Mouse (Mus musculus): Measurements from ENCODE around the gene Cpne7. TPM values are rescaled to one million over a fixed set of nuclear protein-coding genes. Genes with fewer than 3 reads are reported as not detected.
"Not testable (repeated sequence)": the region's sequence is repeated elsewhere in the genome, so short reads cannot be mapped to it uniquely, and the experiment has no call there.

Cpne7 gene
- 10 to 100 TPM; 46.8 to 60.2 (median 57.2) TPM for total RNA-seq (2022)

- no peak for DNase-seq (ENCODE audit: low spot score in 2 of 2)
These were observed at the start of gene Cpne7 for GRCm38 (mm10) chr8:123117127-123117731. TSS of gene Cpne7 (plus strand) at chr8:123117374.

GRCm38 (mm10) chr8:123071176-123071575, 46.0 kb upstream of the Cpne7 start:
- DNase-seq (ENCODE audit: low spot score in 2 of 2) = no peak

DNA sequence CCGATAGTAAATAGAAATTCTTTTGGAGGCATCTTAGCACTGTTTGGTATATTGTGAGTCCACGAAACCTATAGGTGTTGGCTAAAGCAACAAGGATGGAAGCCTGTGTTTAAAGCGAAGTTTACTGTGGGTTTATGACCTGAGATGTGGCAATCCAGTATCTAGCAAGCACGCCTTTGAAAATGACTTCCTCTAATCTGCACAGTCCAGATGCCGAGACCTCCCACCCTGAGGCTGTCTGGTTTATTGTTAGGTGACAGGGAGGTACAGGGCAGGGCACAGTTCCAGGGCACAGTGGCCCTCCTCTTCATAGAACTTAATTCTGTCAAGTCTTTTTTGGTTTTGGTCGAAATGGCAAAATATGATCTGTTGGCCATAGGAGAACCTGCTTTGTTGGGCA, 40.0 kb upstream of the Cpne7 start:
- DNase-seq (ENCODE audit: low spot score in 2 of 2) = no peak

DNA sequence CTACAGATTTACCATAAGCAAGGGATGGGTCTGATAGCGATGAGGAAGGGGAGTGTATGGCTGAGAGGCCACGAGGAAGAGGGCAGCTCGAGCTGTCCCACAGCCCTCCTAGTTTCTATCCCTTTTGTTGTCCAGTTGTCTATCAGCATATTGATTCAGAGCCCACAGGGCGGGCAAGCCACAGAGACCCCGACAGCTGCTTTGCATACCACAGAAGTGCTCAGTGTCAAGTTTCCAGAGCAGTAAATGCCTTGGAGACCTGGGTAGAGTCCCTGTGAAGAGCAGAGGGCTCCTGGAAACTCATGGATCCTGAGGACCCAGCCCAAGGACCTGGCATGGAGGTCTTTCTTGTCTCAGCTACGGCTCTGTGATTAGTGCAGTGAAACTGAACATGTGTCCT, 34.2 kb upstream of the Cpne7 start:
- no peak for DNase-seq (ENCODE audit: low spot score in 2 of 2)

GRCm38 (mm10) chr8:123083610-123084009, 33.6 kb upstream of the Cpne7 start:
- DNase-seq (ENCODE audit: low spot score in 2 of 2) = peak in 1 of 2 experiments; percentile 64

DNA sequence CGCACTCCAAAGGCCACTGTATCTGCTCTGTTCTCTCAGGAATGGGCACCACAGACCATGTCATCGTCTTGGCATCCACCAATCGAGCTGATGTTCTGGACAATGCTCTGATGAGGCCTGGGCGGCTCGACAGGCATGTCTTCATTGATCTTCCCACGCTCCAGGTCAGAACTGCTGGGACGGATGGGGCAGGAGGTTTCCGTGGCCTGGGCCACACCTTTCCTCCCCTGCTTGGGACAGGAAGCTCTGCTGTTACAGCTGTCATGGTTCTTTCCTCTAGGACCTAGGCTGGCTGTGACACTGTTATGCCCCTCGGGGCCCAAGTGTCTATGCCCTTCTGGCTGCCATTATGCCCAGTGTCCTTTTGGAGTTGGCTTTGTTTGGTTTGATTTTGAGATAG, 29.9 kb upstream of the Cpne7 start:
- DNase-seq (ENCODE audit: low spot score in 2 of 2) = no peak

GRCm38 (mm10) chr8:123097216-123097615, 20.0 kb upstream of the Cpne7 start:
- no peak for DNase-seq (ENCODE audit: low spot score in 2 of 2)

GRCm38 (mm10) chr8:123097786-123098584, 19.2 kb upstream of the Cpne7 start:
- DNase-seq (ENCODE audit: low spot score in 2 of 2) = peak in 1 of 2 experiments; percentile 48

- no peak for DNase-seq (ENCODE audit: low spot score in 2 of 2)
These were observed 16.9 kb upstream of the Cpne7 start for GRCm38 (mm10) chr8:123100288-123100687.

DNA sequence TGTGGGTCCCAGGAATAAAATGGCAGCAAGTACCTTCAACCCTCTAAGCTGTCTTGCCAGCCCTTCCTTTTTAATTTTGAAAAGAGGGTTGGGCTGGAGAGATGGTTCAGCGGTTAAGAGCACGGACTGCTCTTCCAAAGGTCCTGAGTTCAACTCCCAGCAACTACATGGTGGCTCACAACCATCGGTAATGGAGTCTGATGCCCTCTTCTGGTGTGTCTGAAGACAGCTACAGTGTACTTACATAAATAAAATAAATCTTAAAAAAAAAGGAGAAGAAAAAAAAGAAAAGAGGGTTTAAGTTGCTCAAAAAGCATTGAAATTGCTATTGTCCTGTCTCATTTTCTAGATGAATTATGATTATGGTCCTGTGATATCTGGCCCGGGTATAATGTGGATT, 15.9 kb upstream of the Cpne7 start:
- no peak for DNase-seq (ENCODE audit: low spot score in 2 of 2)

GRCm38 (mm10) chr8:123101735-123102685, 15.2 kb upstream of the Cpne7 start, which contains the start of gene Rpl13:
TSS of gene Rpl13 (plus strand) at chr8:123102350.
- DNase-seq (ENCODE audit: low spot score in 2 of 2) = peak; percentile 93 to 95

DNA sequence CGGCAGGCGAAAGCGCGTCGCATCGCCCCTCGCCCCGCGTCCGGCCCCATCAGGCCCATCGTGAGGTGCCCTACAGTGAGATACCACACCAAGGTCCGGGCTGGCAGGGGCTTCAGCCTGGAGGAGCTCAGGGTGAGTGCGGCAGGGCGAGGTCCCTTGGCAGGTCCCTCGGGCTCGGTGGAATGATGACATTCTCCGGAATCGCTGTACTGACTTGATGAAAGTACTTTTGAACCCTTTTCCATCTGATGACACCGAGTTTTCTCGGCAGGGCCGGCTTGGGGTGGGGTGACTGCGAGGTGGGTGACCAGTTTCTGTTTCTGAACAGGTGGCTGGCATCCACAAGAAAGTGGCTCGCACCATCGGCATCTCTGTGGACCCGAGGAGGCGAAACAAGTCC, 14.3 kb upstream of the Cpne7 start:
- not testable (repeated sequence) for DNase-seq (ENCODE audit: low spot score in 2 of 2)

- DNase-seq (ENCODE audit: low spot score in 2 of 2) = no peak
These were observed 13.9 kb upstream of the Cpne7 start for GRCm38 (mm10) chr8:123103285-123103684.

- DNase-seq (ENCODE audit: low spot score in 2 of 2) = no peak
These were observed 13.0 kb upstream of the Cpne7 start for GRCm38 (mm10) chr8:123104046-123104767.

GRCm38 (mm10) chr8:123105553-123106326, 11.4 kb upstream of the Cpne7 start:
- no peak for DNase-seq (ENCODE audit: low spot score in 2 of 2)

DNA sequence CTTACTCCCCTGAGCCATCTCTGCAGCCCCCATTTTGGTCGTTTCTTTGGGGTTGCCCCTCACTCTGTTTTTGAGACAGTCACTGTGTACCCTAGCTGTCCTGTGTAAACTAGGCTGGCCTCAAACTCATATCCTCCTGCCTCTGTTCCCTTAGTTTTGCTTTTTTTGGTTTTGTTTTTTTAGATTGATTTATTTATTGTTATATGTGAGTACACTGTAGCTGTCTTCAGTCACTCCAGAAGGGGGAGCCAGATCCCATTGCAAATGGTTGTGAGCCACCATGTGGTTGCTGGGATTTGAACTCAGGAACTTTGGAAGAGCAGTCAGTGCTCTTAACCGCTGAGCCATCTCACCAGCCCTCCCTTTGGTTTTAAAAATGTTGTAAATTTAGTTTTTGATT, 10.6 kb upstream of the Cpne7 start:
- DNase-seq (ENCODE audit: low spot score in 2 of 2) = no peak

GRCm38 (mm10) chr8:123108010-123108409, 9.2 kb upstream of the Cpne7 start:
- DNase-seq (ENCODE audit: low spot score in 2 of 2) = no peak

- no peak for DNase-seq (ENCODE audit: low spot score in 2 of 2)
These were observed 8.2 kb upstream of the Cpne7 start for GRCm38 (mm10) chr8:123108953-123109352.

- no peak for DNase-seq (ENCODE audit: low spot score in 2 of 2)
These were observed 6.5 kb upstream of the Cpne7 start for GRCm38 (mm10) chr8:123110649-123111048.

- DNase-seq (ENCODE audit: low spot score in 2 of 2) = no peak
These were observed 4.3 kb upstream of the Cpne7 start for GRCm38 (mm10) chr8:123112892-123113291.
